Mouse (Mus musculus): Measurements from ENCODE around the gene Zfp493. TPM values are rescaled to one million over a fixed set of nuclear protein-coding genes. Genes with fewer than 3 reads are reported as not detected.
"Not testable (repeated sequence)": the region's sequence is repeated elsewhere in the genome, so short reads cannot be mapped to it uniquely, and the experiment has no call there.

The Zfp493 gene
- polyA plus RNA-seq, 1 experiment from 2014 or later: 3.6 TPM

DNA sequence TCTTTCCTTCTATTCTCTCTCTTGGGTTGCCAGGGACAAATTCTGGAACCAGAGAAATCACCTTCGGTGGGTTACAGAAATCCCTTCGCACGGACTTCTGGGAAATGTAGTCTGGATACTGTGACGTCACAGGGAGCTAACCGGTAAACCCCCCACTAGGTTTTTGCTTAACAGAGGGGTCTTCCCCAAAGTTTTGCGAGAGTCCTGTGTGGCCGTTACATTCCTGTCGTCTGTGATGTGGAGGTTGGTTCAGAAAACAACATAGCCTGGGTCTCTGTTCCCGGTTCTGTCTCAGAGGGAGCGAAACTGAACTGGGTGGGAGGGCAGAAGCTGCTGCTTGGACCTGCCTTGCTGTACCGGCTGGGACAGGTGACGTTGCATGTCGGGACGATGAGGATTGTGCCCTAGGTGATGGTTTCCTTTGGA is 51.4 kb downstream of the Zfp493 start, which contains the start of gene Gm10037:
Gene Gm10037 (plus strand): TSS at position 196 of the 426 bp plus-strand sequence.
- Histone ChIP-seq H3K9me3 (ENCODE audit: control insufficient read depth, low read length) (peaks cover 8% of the 10 kb centered on the region), H3K9ac (replicated peaks; ENCODE audit: low read length) (peak within 1 kb of the TSS; percentile 73), H3K27ac (replicated peaks; ENCODE audit: low read depth, low read length) (no peak within 1 kb of the TSS), H3K4me2 (ENCODE audit: low read length) (peak within 1 kb of the TSS; percentile 69), H3K4me1 (ENCODE audit: control insufficient read depth, insufficient read depth, low read length) (no peaks in the 10 kb centered on the region), H3K4me3 (replicated peaks; ENCODE audit: low read depth, low read length) (peak within 1 kb of the TSS; percentile 58), H3K36me3 (ENCODE audit: control insufficient read depth, insufficient read depth, low read length) (peaks cover 11% of the 10 kb centered on the region), H3K27me3 (ENCODE audit: control insufficient read depth, insufficient read depth, low read length) (no peaks in the 10 kb centered on the region)
- ATAC-seq (ENCODE audit: low FRiP score, low TSS enrichment): peak; percentile 81
- 2% methylated on average over 14 of the region's 14 CpGs for WGBS
- DNase-seq: peak; percentile 92

DNA sequence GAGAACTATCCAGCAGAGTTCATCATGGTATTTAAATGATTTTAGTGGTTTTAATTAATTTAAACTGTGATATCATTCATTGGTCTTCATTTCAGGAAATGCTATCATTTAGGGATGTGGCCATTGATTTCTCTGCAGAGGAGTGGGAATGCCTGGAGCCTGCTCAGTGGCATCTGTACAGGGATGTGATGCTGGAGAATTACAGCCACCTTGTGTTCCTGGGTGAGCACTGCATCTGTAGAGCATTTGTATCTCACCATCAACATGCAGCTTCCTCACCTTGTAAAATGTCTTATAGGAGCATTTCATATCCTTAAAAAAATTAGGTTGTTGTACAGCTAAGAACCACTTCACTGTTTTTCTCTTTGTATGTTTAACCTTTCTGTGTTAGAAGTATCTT is 53.6 kb downstream of the Zfp493 start:
- not testable (repeated sequence) for H3K36me3 ChIP-seq (ENCODE audit: control insufficient read depth, insufficient read depth, low read length); H3K4me1 ChIP-seq (ENCODE audit: control insufficient read depth, insufficient read depth, low read length); H3K4me2 ChIP-seq (ENCODE audit: low read length); H3K9ac ChIP-seq (replicated peaks; ENCODE audit: low read length); ATAC-seq (ENCODE audit: low FRiP score, low TSS enrichment); DNase-seq; H3K27ac ChIP-seq (replicated peaks; ENCODE audit: low read depth, low read length); H3K9me3 ChIP-seq (ENCODE audit: control insufficient read depth, low read length); H3K27me3 ChIP-seq (ENCODE audit: control insufficient read depth, insufficient read depth, low read length); H3K4me3 ChIP-seq (replicated peaks; ENCODE audit: low read depth, low read length)

Other genes with a start within 250 kb of the Zfp493 start
- 18.1 and 22.0 TPM in 2 replicates for gene Zfp748, start 225.9 kb upstream of the Zfp493 start, polyA plus RNA-seq (2014; fragmentation: Nextera tagmentation; extraction: Ambion mirVana)
- gene Zfp729b, start 170.0 kb upstream of the Zfp493 start, polyA plus RNA-seq (2014; fragmentation: Nextera tagmentation; extraction: Ambion mirVana): 4.8 and 6.6 TPM in 2 replicates
- gene Gm49345, start 141.9 kb upstream of the Zfp493 start, polyA plus RNA-seq (2014; fragmentation: Nextera tagmentation; extraction: Ambion mirVana): not detected in 2 replicates
- gene Zfp729a, start 141.9 kb upstream of the Zfp493 start, polyA plus RNA-seq (2014; fragmentation: Nextera tagmentation; extraction: Ambion mirVana): 4.1 and 4.3 TPM in 2 replicates
- gene Zfp738, start 92.6 kb upstream of the Zfp493 start, polyA plus RNA-seq (2014; fragmentation: Nextera tagmentation; extraction: Ambion mirVana): 13.9 and 15.9 TPM in 2 replicates
- 5.4 and 6.7 TPM in 2 replicates for gene Zfp65, start 50.5 kb upstream of the Zfp493 start, polyA plus RNA-seq (2014; fragmentation: Nextera tagmentation; extraction: Ambion mirVana)
- gene Zfp85, start 24.5 kb upstream of the Zfp493 start, polyA plus RNA-seq (2014; fragmentation: Nextera tagmentation; extraction: Ambion mirVana): 10.5 and 11.1 TPM in 2 replicates
- gene Zfp273, start 34.0 kb downstream of the Zfp493 start, polyA plus RNA-seq (2014; fragmentation: Nextera tagmentation; extraction: Ambion mirVana): 15.1 and 15.5 TPM in 2 replicates
- gene Gm10037, start 51.4 kb downstream of the Zfp493 start, polyA plus RNA-seq (2014; fragmentation: Nextera tagmentation; extraction: Ambion mirVana): 5.0 and 6.1 TPM in 2 replicates
- gene BC048507, start 83.6 kb downstream of the Zfp493 start, polyA plus RNA-seq (2014; fragmentation: Nextera tagmentation; extraction: Ambion mirVana): not detected in 2 replicates

Data from midbrain, embryonic 14.5 days (tissue).